Mouse (Mus musculus): Measurements from ENCODE around the gene 1700020D05Rik. TPM values are rescaled to one million over a fixed set of nuclear protein-coding genes. Genes with fewer than 3 reads are reported as not detected.

The 1700020D05Rik gene
- polyA plus RNA-seq, 1 experiment, result 0.18 TPM

- Histone ChIP-seq H3K4me1 (ENCODE audit: control insufficient read depth) (peaks cover 17% of the 10 kb centered on the region), H3K4me3 (replicated peaks) (no peak overlapping the region), H3K27me3 (ENCODE audit: control insufficient read depth) (peaks cover 10% of the 10 kb centered on the region), H3K9me3 (ENCODE audit: control insufficient read depth, low read length) (no peaks in the 10 kb centered on the region), H3K36me3 (ENCODE audit: control insufficient read depth) (peaks cover 49% of the 10 kb centered on the region)
- no peak for TF ChIP-seq TAL1 (IDR thresholded peaks at IDR 0.05; ENCODE audit: low read length)
- TF ChIP-seq GATA1 (IDR thresholded peaks at IDR 0.05; ENCODE audit: low read length), result no peak
Measured at GRCm38 (mm10) chr19:5481398-5481797, 22.2 kb downstream of the 1700020D05Rik start.

- Histone ChIP-seq H3K36me3 (ENCODE audit: control insufficient read depth) (peaks cover 35% of the 10 kb centered on the region), H3K9me3 (ENCODE audit: control insufficient read depth, low read length) (no peaks in the 10 kb centered on the region), H3K4me3 (replicated peaks) (no peak overlapping the region), H3K27me3 (ENCODE audit: control insufficient read depth) (peaks cover 21% of the 10 kb centered on the region), H3K4me1 (ENCODE audit: control insufficient read depth) (peaks cover 10% of the 10 kb centered on the region)
- no peak for TF ChIP-seq GATA1 (IDR thresholded peaks at IDR 0.05; ENCODE audit: low read length)
- TF ChIP-seq TAL1 (IDR thresholded peaks at IDR 0.05; ENCODE audit: low read length), result no peak
Measured at GRCm38 (mm10) chr19:5480016-5480415, 23.6 kb downstream of the 1700020D05Rik start.

GRCm38 (mm10) chr19:5477668-5478300, 25.8 kb downstream of the 1700020D05Rik start:
- Histone ChIP-seq H3K4me1 (ENCODE audit: control insufficient read depth) (peaks cover 17% of the 10 kb centered on the region), H3K36me3 (ENCODE audit: control insufficient read depth) (peaks cover 13% of the 10 kb centered on the region), H3K27me3 (ENCODE audit: control insufficient read depth) (peaks cover 43% of the 10 kb centered on the region), H3K4me3 (replicated peaks) (no peak overlapping the region), H3K9me3 (ENCODE audit: control insufficient read depth, low read length) (no peaks in the 10 kb centered on the region; the same call in 1 of the 2 replicates)
- TF ChIP-seq TAL1 (IDR thresholded peaks at IDR 0.05; ENCODE audit: low read length) (no peak), GATA1 (IDR thresholded peaks at IDR 0.05; ENCODE audit: low read length) (no peak)

GRCm38 (mm10) chr19:5477004-5477667, 26.5 kb downstream of the 1700020D05Rik start:
- TF ChIP-seq GATA1 (IDR thresholded peaks at IDR 0.05; ENCODE audit: low read length) (no peak), TAL1 (IDR thresholded peaks at IDR 0.05; ENCODE audit: low read length) (no peak)
- Histone ChIP-seq H3K4me3 (replicated peaks) (no peak overlapping the region), H3K4me1 (ENCODE audit: control insufficient read depth) (peaks cover 17% of the 10 kb centered on the region), H3K36me3 (ENCODE audit: control insufficient read depth) (peaks cover 7% of the 10 kb centered on the region), H3K9me3 (ENCODE audit: control insufficient read depth, low read length) (no peaks in the 10 kb centered on the region; the same call in 1 of the 2 replicates), H3K27me3 (ENCODE audit: control insufficient read depth) (peaks cover 48% of the 10 kb centered on the region)

- Histone ChIP-seq H3K36me3 (ENCODE audit: control insufficient read depth) (no peaks in the 10 kb centered on the region), H3K4me3 (replicated peaks) (peak overlapping the region; percentile 40), H3K27me3 (ENCODE audit: control insufficient read depth) (peaks cover 49% of the 10 kb centered on the region), H3K9me3 (ENCODE audit: control insufficient read depth, low read length) (no peaks in the 10 kb centered on the region; the same call in 1 of the 2 replicates), H3K4me1 (ENCODE audit: control insufficient read depth) (peaks cover 17% of the 10 kb centered on the region)
- TF ChIP-seq GATA1 (IDR thresholded peaks at IDR 0.05; ENCODE audit: low read length), result no peak
Measured at GRCm38 (mm10) chr19:5475069-5475714, 28.4 kb downstream of the 1700020D05Rik start.

GRCm38 (mm10) chr19:5474281-5475068, 29.1 kb downstream of the 1700020D05Rik start:
- Histone ChIP-seq H3K4me1 (ENCODE audit: control insufficient read depth) (peaks cover 17% of the 10 kb centered on the region), H3K36me3 (ENCODE audit: control insufficient read depth) (no peaks in the 10 kb centered on the region), H3K9me3 (ENCODE audit: control insufficient read depth, low read length) (no peaks in the 10 kb centered on the region; the same call in 1 of the 2 replicates), H3K27me3 (ENCODE audit: control insufficient read depth) (peaks cover 54% of the 10 kb centered on the region), H3K4me3 (replicated peaks) (peak overlapping the region; percentile 40)
- no peak for TF ChIP-seq TAL1 (IDR thresholded peaks at IDR 0.05; ENCODE audit: low read length)
- no peak for TF ChIP-seq GATA1 (IDR thresholded peaks at IDR 0.05; ENCODE audit: low read length)

GRCm38 (mm10) chr19:5473720-5474119, 29.9 kb downstream of the 1700020D05Rik start, which contains the start of gene Efemp2:
Efemp2 (plus strand) TSS chr19:5473954.
- Histone ChIP-seq H3K9me3 (ENCODE audit: control insufficient read depth, low read length) (no peaks in the 10 kb centered on the region; the same call in 1 of the 2 replicates), H3K27me3 (ENCODE audit: control insufficient read depth) (peaks cover 54% of the 10 kb centered on the region), H3K4me1 (ENCODE audit: control insufficient read depth) (peaks cover 17% of the 10 kb centered on the region), H3K4me3 (replicated peaks) (peak within 1 kb of the TSS; percentile 42), H3K36me3 (ENCODE audit: control insufficient read depth) (no peaks in the 10 kb centered on the region)
- TF ChIP-seq TAL1 (IDR thresholded peaks at IDR 0.05; ENCODE audit: low read length) (no peak), GATA1 (IDR thresholded peaks at IDR 0.05; ENCODE audit: low read length) (no peak)

GRCm38 (mm10) chr19:5472857-5473256, 30.7 kb downstream of the 1700020D05Rik start:
- H3K4me1 ChIP-seq (ENCODE audit: control insufficient read depth), result peaks cover 17% of the 10 kb centered on the region
- no peaks in the 10 kb centered on the region; the same call in 1 of the 2 replicates for H3K9me3 ChIP-seq (ENCODE audit: control insufficient read depth, low read length)
- peaks cover 52% of the 10 kb centered on the region for H3K27me3 ChIP-seq (ENCODE audit: control insufficient read depth)
- TF ChIP-seq TAL1 (IDR thresholded peaks at IDR 0.05; ENCODE audit: low read length), result no peak
- TF ChIP-seq GATA1 (IDR thresholded peaks at IDR 0.05; ENCODE audit: low read length), result no peak
- H3K36me3 ChIP-seq (ENCODE audit: control insufficient read depth), result no peaks in the 10 kb centered on the region
- no peak overlapping the region for H3K4me3 ChIP-seq (replicated peaks)
